Mouse (Mus musculus) spleen, postnatal 14 days (tissue): ENCODE measurements around the gene Cfap97.

ENCODE experiments used
- DNase-seq, 2 experiments: peaks; one replicate each; pipeline ENCODE4 v3.0.0; 2021 to 2022; ENCODE audit warnings: low spot score in 2 of 2

Gene Cfap97

GRCm38 (mm10) chr8:46153042-46153441 lies 1.5 kb downstream of the Cfap97 start:
- DNase-seq, result no peak

DNA sequence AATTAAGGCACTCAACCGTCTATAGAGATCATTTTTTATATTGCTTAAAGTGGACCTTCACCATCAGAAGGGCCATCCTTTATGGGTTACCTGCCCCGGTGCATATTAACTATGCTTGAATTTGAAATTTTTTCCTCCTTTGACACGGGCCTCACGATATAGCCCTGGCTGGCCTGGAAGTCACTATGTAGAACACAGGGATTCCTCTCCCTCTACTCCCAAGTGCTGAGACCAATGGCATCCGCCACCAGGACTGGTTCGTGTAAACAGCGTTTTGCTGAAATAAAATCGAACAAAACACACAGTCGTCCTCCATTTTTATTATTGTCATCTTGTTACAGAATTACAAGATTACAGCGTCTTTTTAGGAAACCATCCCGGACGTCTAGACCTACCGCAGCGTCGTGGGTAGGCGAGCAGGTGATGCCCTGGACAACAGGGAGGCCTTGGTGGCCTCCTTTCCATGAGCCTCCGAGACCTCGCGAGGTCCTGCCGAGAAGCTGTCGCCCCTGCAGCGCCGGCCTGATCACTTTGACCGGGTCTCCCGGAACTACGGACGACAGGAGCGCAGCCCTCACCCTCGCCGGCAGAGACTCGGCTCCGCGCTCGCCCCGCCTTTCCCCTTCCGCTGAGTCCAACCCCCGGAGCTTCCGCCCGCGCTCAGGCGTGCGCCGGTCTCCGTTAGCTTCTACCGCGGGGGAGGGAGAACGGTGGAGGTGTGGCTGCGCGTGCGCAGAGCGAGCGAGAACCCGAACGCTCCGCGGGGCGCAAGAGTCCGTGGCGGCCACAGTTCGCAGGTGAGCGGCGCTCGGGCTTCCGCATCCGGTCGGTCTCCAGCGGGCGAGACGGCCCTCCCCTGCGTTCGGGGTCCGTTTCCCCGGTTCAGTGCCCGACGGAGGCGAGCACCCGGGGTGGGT lies 11.6 kb downstream of the Cfap97 start:
- peak; percentile 97 for DNase-seq

DNA sequence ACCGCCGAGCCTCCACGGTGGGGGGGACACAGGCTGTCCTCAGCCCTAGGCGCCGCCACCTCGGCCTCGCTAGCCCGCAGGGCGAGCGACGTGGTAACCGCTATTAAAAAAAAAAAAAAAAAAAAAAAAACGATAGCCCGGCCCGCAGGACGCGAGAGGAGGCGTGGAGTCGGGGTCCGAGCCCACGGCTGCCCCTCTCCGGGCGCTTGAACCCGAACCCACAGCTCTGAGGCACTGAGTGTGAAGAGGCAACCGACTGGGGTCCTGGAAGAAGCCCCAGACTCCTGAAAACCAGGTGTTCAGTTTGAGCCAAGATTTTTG lies 12.3 kb downstream of the Cfap97 start:
- no peak for DNase-seq

GRCm38 (mm10) chr8:46173651-46174050 lies 22.1 kb downstream of the Cfap97 start:
- DNase-seq, result no peak

GRCm38 (mm10) chr8:46180136-46180535 lies 28.6 kb downstream of the Cfap97 start:
- DNase-seq, result no peak

DNA sequence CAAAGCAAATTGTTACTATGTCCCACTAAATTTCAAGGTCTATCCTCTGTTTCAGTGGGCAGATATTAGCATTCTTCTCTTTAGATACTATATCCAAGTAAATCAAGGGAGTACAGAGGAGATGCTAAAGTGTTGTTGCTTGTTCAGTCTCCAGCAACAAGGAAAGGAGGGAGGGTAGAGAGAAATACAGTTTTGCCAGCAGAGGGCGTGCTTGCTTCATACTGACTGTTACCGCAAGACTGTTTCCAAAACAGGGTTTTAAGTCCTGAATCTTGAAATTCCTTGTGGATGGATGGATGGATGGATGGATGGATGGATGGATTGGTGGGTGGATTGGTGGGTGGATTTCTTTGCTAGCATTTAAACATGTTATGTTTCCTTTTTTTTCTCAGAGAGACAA lies 33.8 kb downstream of the Cfap97 start:
- DNase-seq, result peak; percentile 11 to 35

- DNase-seq, result no peak
Observed at GRCm38 (mm10) chr8:46193100-46193499, 41.5 kb downstream of the Cfap97 start.

DNA sequence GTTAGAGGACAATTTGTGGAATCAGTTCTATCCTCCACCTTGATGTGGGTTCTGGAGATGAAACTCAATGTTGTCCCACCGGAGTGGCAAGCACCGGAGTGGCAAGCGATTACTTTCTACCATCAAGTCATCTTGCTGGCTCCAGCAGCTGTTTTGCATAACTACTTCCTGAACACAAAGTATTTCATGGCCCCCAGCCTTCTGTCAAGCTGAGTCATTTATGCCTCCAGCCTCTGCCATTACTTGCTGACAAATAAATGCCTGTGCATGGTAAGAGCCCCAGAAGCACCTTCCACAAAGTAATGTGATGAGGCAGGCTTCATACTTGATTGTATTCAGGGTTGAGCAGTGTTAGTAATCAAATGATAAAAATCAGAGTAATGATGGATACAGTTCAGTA lies 45.3 kb downstream of the Cfap97 start:
- no peak for DNase-seq

- DNase-seq, result no peak
Observed at GRCm38 (mm10) chr8:46197673-46198072, 46.1 kb downstream of the Cfap97 start.

DNA sequence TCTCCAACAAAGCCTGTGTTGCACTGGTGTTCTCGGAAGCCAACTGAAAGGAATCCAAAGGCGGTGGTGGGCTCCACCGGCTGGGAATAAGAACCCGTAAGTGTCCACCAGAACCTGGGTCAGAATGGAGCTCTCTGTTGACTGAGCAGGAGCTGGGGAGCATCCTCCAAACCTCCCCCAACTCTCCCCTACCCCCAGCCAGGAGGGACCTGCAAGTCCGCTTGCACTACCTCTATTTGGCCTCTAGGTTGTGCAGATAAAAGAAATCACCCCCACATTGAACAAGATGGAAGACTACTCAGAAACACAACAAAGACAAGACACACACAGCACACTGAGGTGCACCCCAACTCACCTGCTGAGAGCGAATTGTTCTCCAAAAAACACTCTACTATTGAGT lies 50.8 kb downstream of the Cfap97 start:
- no peak for DNase-seq

GRCm38 (mm10) chr8:46204301-46204700 lies 52.7 kb downstream of the Cfap97 start:
- no peak for DNase-seq

GRCm38 (mm10) chr8:46204974-46205640 lies 53.5 kb downstream of the Cfap97 start:
- no peak for DNase-seq

DNA sequence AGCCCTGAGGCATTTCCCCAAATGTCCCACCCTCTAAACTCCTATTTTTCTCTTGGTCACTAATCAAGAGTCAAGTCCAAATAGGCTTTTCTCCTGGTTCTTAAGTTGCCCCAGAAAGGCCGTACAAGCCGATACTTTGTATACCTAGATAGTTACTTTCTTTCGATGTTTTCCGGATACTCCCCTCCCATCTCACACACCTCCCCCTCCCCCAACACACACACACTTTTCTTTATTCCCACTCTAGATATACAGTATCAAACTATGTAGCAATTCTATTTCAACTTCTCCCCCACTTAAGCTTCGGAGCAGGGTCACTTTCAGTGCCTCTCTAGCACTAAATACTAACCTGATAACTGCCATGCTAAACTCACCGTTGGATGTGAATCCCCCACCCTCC lies 54.5 kb downstream of the Cfap97 start:
- DNase-seq, result no peak

DNA sequence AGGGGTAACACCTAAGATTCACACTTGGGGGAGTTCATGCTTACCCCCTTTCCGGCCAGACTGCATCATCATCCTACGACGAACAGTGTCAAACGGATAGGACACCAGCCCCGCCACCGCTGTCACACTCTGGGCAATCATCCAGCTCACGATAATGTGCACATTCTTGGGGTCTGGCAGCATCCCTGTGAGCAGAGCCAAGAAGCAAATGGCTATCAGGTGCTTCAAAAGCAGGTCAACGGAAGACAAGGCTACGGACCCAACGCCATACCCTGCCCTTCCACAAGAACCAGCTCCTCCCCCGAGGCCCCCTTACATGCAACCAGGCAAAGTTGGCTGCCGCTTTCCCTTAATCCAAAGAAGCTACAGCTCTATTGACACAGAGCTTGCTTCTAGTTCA lies 56.8 kb downstream of the Cfap97 start:
- DNase-seq, result no peak

DNA sequence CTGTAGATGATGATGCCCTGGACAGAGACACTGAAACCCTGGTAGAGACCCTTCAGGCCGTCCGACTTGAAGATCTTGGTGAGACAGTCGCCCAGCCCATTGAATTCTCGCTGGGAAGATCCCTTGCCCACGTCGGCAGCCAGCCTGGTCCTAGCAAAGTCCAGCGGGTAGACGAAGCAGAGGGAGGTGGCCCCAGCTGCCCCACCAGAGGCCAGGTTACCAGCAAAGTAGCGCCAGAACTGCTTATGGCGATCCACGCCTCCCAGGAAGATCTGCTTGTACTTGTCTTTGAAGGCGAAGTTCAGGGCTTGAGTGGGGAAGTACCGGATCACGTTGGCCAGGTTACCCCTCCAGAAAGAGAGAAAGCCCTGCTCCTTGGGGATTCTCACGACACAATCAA lies 57.5 kb downstream of the Cfap97 start:
- DNase-seq, result no peak

DNA sequence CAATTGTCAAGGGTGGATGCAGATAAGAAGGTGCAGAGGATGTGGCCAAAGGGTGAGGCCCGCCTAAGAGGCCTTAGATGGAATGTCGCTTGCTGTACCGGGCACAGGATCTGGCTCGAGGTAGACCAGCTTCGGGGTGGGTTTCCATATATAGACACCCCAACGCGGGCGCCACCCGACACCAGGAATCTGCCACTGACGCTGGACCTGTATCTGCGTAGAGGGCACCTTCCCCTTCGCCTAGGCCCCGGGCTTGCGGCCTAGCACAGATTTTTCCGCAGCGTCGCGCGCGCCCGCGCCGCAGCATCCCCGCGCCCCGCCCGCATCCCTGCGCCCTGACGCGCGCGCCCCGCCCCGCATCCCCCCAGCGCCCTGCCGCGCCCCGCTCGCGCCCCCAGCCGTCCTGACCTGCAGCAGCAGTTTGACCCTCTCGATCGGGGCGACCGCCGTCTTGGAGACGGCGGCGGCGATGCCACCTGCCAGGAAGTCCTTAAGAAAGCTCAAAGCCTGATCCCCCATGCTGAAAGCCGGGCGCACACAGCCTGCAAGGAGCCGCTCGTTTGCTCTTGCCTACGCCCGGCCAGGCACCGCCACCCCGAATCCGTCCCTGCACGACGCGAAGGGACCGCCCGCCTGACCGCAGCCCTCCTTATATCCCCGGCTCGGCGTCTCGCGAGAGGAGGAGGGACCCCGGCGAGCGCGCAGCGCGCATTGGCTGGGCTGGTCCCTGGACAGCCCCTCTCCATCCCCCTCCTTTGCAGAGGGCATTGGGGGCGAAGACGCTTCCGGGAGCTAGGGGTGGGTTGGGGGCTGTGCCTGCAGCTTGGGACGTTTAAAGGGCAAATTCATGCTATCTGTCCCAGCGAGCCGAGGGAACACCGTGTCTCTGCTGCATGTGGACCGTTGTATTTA lies 59.1 kb downstream of the Cfap97 start, which contains the start of gene Slc25a4:
Gene Slc25a4, minus strand, starts transcription at position 881 of the 912 bp plus-strand sequence.
- DNase-seq, result peak; percentile 81 to 89

- DNase-seq, result no peak
Observed at GRCm38 (mm10) chr8:46211611-46212071, 60.1 kb downstream of the Cfap97 start.

- no peak for DNase-seq
Observed at GRCm38 (mm10) chr8:46212194-46212593, 60.6 kb downstream of the Cfap97 start.

DNA sequence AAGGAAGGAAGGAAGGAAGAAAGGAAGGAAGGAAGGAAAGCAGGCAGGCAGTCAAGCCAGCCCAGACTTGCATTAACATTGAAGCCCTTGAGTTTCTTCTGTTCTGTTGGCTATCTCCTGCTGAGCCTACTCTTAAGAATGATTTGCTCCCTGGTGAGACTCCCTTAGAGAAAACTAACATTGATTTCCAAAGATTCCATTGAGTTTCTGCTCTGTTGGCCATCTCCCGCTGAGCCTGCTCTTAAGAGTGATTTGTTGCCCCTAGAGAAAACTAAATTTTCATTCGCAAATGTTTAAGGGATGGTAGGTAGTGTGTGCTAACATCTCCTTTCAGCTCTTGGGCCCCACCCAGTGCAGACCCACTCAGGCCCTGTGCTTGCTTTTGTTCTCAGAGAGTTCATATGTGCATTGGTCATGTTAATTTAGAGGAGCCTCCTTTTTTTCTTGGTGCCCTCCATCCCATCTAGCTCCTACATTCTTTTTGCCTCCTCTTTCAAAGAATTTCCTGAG lies 62.5 kb downstream of the Cfap97 start:
- DNase-seq, result no peak

DNA sequence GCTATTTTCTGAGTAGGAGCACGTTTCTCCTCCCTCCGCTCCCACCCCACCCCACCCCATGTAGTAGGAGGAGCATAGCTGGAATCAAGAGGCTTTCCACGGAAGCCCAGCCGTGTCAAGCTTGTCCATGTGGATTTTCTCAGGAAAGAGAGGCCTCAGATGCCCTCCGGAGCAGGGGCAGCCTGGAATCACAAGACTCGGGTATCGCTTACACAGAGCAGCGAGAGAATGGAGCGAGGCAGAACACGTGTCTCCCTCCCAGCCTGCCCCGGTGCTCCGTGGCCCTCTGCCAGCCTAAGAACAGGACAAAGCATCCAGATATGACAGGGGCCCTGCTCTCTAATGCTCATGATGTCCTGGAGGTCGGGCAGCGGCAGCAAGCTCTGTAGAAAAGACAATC lies 65.3 kb downstream of the Cfap97 start:
- DNase-seq, result no peak

GRCm38 (mm10) chr8:46220566-46220965 lies 69.0 kb downstream of the Cfap97 start:
- DNase-seq, result no peak

DNA sequence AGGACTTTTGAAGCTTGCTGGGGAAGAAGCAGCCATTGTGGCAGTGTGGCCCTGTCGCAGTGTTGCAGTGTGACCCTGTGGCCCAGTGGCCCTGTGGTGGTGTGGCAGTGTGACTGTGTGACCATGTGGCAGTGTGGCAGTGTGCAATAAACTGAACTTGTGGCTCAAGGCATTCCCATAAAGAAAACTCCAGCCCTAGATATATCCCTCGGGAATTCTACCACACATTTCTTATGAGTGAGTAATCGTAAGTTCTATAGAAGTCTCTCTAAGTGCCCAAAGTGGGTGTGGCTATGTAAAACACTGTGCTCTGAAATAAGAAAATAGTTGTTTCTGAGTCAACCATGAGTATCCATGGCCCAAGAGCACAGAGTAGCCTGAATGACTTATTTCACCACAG lies 73.9 kb downstream of the Cfap97 start:
- no peak for DNase-seq
